In the genomic region with DNA sequence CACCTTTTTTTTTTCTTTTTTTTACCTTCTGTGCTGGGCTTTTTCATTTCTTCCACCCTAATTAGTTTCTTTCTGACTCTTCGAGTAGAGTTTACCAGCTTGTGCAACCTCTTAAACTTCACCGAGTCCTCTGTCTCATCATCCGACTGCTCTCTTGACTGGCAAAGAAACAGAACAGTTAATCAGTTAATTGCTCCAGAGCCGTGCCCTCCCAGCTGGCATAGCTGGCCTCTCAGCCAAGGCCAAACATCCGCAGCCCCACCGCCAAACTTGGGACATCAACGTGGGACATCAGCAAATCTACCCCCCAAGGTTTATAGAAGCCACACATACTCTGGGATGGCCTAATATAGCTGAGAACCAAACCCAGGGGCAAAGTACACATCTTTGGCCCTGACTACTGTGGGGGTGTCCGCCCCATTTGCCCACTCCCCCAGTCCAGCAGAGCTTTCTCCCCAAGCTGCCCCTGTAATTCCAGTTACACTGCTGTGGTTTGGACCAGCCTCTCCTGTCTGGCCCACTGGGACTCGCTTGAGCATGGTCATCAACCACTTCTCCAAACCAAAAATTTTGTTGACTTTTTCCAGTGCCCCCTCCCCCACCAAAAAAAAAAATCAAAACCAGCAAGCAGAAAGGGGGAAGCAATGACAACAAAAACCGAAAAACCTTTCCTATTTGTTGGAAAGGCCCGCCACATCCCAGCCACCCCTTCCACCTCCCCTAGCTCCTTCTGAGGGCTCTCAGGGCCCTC, we compare ENCODE assay signal across 8 mouse cellular contexts.
DNase-seq lines count a peak whose midpoint lies in the region; ATAC-seq and TF ChIP-seq lines count a peak whose summit lies in the region.

No protein-coding gene starts in this region.

- H3K9me3 ChIP-seq in lung, embryonic 14.5 days (ENCODE audit: low read depth, low read length): no peaks in the 10 kb centered on the region
- no peaks in the 10 kb centered on the region for H3K9me3 ChIP-seq in intestine, postnatal 0 days (ENCODE audit: control insufficient read depth)
- H3K9me3 ChIP-seq in stomach, embryonic 14.5 days (ENCODE audit: control insufficient read depth, low read depth, low read length): no peaks in the 10 kb centered on the region

- peak overlapping the region; percentile 53 for H3K4me2 ChIP-seq in lung, embryonic 14.5 days
- peak overlapping the region; percentile 32 for H3K4me2 ChIP-seq in intestine, postnatal 0 days (replicated peaks; ENCODE audit: low read depth)
- H3K4me2 ChIP-seq in stomach, embryonic 14.5 days (replicated peaks; ENCODE audit: low read depth, low read length): peak overlapping the region; percentile 42

- H3K4me1 ChIP-seq in lung, embryonic 14.5 days (ENCODE audit: insufficient read depth): peaks cover 33% of the 10 kb centered on the region
- 0 out of 2 replicates have a peak, but pooled peaks cover 3% of the 10 kb centered on the region for H3K4me1 ChIP-seq in intestine, postnatal 0 days (replicated peaks; ENCODE audit: control insufficient read depth, insufficient read depth, low read length)
- peaks cover 26% of the 10 kb centered on the region; the same call in 1 of the 2 replicates for H3K4me1 ChIP-seq in stomach, embryonic 14.5 days (ENCODE audit: control insufficient read depth, insufficient read depth, low read length)

- peaks cover 7% of the 10 kb centered on the region for H3K36me3 ChIP-seq in lung, embryonic 14.5 days (ENCODE audit: insufficient read depth)
- H3K36me3 ChIP-seq in intestine, postnatal 0 days (ENCODE audit: control insufficient read depth, insufficient read depth): peaks cover 18% of the 10 kb centered on the region; the same call in 1 of the 2 replicates
- peaks cover 4% of the 10 kb centered on the region for H3K36me3 ChIP-seq in stomach, embryonic 14.5 days (ENCODE audit: control insufficient read depth, insufficient read depth, low read length)

- peak overlapping the region; percentile 25; the same call in 1 of the 2 replicates for H3K9ac ChIP-seq in lung, embryonic 14.5 days
- no peak overlapping the region for H3K9ac ChIP-seq in intestine, postnatal 0 days (ENCODE audit: low read depth, low read length)
- H3K9ac ChIP-seq in stomach, embryonic 14.5 days (replicated peaks; ENCODE audit: low read depth, low read length): no peak overlapping the region

- peak overlapping the region; percentile 12; the same call in 1 of the 2 replicates for H3K4me3 ChIP-seq in lung, embryonic 14.5 days (ENCODE audit: low read depth, low read length)
- H3K4me3 ChIP-seq in intestine, postnatal 0 days (ENCODE audit: low read depth, low read length): no peak overlapping the region
- 0 out of 2 replicates have a peak overlapping the region, but pooled peaks have one; percentile 1 for H3K4me3 ChIP-seq in stomach, embryonic 14.5 days (ENCODE audit: low read depth, low read length)

- H3K27ac ChIP-seq in lung, embryonic 14.5 days (ENCODE audit: low read depth): peak overlapping the region; percentile 92
- H3K27ac ChIP-seq in intestine, postnatal 0 days (ENCODE audit: low read depth, low read length): peak overlapping the region; percentile 29; the same call in 1 of the 2 replicates
- H3K27ac ChIP-seq in stomach, embryonic 14.5 days (ENCODE audit: low read length): peak overlapping the region; percentile 94

- peak; percentile 54 for DNase-seq in adrenal gland, adult 2 months
- no peak for DNase-seq in adrenal gland, postnatal 25 days
- DNase-seq in lung, embryonic 14.5 days: peak; percentile 32
- DNase-seq in lung, postnatal 14 days: no peak
- no peak for DNase-seq in testis, postnatal 10 days (ENCODE audit: low spot score)
- DNase-seq in embryo, embryonic 9.5 days (ENCODE audit: extremely low spot score): no peak

- 52% methylated on average over 11 of the region's 11 CpGs for WGBS in lung, embryonic 14.5 days
- WGBS in intestine, postnatal 0 days: 54% methylated on average over 11 of the region's 11 CpGs
- WGBS in stomach, embryonic 14.5 days: 56% methylated on average over 11 of the region's 11 CpGs

- ATAC-seq in lung, embryonic 14.5 days (ENCODE audit: insufficient read depth): no peak
- no peak for ATAC-seq in intestine, postnatal 0 days
- no peak for ATAC-seq in stomach, embryonic 14.5 days (ENCODE audit: insufficient number of reproducible peaks, insufficient read depth, low FRiP score, low read depth)

- H3K27me3 ChIP-seq in lung, embryonic 14.5 days (ENCODE audit: insufficient read depth, low read length): no peaks in the 10 kb centered on the region
- H3K27me3 ChIP-seq in intestine, postnatal 0 days (replicated peaks; ENCODE audit: control insufficient read depth, insufficient read depth, low read length): no peaks in the 10 kb centered on the region
- H3K27me3 ChIP-seq in stomach, embryonic 14.5 days (ENCODE audit: control insufficient read depth, insufficient read depth, low read length): no peaks in the 10 kb centered on the region

- TF ChIP-seq CTCF in lung, embryonic 14.5 days (IDR thresholded peaks at IDR 0.05; ENCODE audit: low read depth): no peak
- no peak for TF ChIP-seq CTCF in intestine, postnatal 0 days (IDR thresholded peaks at IDR 0.05; ENCODE audit: low read depth)

Comparison
In these comparisons a context has a peak if more than half of its experiments do, and no peak if none do; other contexts are left out.
1. DNase-seq: peak in adrenal gland, adult 2 months (single experiment) and lung, embryonic 14.5 days (single experiment); none in adrenal gland, postnatal 25 days (single experiment), lung, postnatal 14 days (single experiment), testis, postnatal 10 days (single experiment) and embryo, embryonic 9.5 days (single experiment).
2. H3K27ac ChIP-seq: peak in every context shown above with its lines; median percentile 94 in stomach, embryonic 14.5 days; 92 in lung, embryonic 14.5 days; 29 in intestine, postnatal 0 days.
3. Peak in every context shown above with its lines, with median percentiles within 50 percentile points of each other: H3K4me2 ChIP-seq.